Mouse (Mus musculus) neural tube, embryonic 13.5 days (tissue): ENCODE measurements around the gene Spata5. TPM values are rescaled to one million over a fixed set of nuclear protein-coding genes. Genes with fewer than 3 reads are reported as not detected.
"Not testable (repeated sequence)": the region's sequence is repeated elsewhere in the genome, so short reads cannot be mapped to it uniquely, and the experiment has no call there.

Experiments
- ATAC-seq: fragments of 200-750 bp; cut with Nextera tagmentation; 2 replicates; pipeline ENCODE4 v1.8.0; 2017; ENCODE audit warnings: low read depth, mild to moderate bottlenecking, moderate TSS enrichment, moderate library complexity
- H3K27ac ChIP-seq: fragments of 300-500 bp; sonication (generic); replicated peaks from 2 replicates; pipeline ENCODE4 v1.5.1; 2015; ENCODE audit warnings: moderate library complexity, mild to moderate bottlenecking, inconsistent platforms
- H3K27me3 ChIP-seq: fragments of 300-500 bp; sonication (generic); 2 replicates; pipeline ENCODE4 v1.6.1; 2015; ENCODE audit warnings: mild to moderate bottlenecking, inconsistent platforms
- H3K36me3 ChIP-seq: fragments of 300-500 bp; sonication (generic); 2 replicates; pipeline ENCODE4 v1.6.1; 2015; ENCODE audit warnings: mild to moderate bottlenecking, inconsistent platforms
- H3K4me1 ChIP-seq: fragments of 300-500 bp; sonication (generic); replicated peaks from 2 replicates; pipeline ENCODE4 v1.6.1; 2015; ENCODE audit warnings: inconsistent platforms
- H3K4me2 ChIP-seq: fragments of 300-500 bp; sonication (generic); 2 replicates; pipeline ENCODE4 v1.6.1; 2015; ENCODE audit warnings: inconsistent platforms, mild to moderate bottlenecking, moderate library complexity
- H3K4me3 ChIP-seq: fragments of 300-500 bp; sonication (generic); 2 replicates; pipeline ENCODE4 v1.5.1; 2015; ENCODE audit warnings: mild to moderate bottlenecking, inconsistent platforms
- H3K9ac ChIP-seq: fragments of 300-500 bp; sonication (generic); 2 replicates; pipeline ENCODE4 v1.6.1; 2015; ENCODE audit warnings: moderate library complexity, mild to moderate bottlenecking, inconsistent platforms
- H3K9me3 ChIP-seq: fragments of 300-500 bp; sonication (generic); 2 replicates; pipeline ENCODE4 v1.6.1; 2016; ENCODE audit warnings: inconsistent platforms
- WGBS: fragments of 180-500 bp; shearing (Covaris S2); methylation state at CpG from one replicate; pipeline ENCODE4 v1.1.7; 2015; 5-methylcytosine and 5-hydroxymethylcytosine counted together
- polyA plus RNA-seq: library from polyadenylated mRNA; unstranded; fragments of >200 nt; fragmentation: Nextera tagmentation; extraction: Ambion mirVana; gene quantifications from 2 replicates; pipeline ENCODE4 v1.2.1, GENCODE M21; 2015

The Spata5 gene
- polyA plus RNA-seq, 1 experiment from 2014 or later = 32.6 TPM

DNA sequence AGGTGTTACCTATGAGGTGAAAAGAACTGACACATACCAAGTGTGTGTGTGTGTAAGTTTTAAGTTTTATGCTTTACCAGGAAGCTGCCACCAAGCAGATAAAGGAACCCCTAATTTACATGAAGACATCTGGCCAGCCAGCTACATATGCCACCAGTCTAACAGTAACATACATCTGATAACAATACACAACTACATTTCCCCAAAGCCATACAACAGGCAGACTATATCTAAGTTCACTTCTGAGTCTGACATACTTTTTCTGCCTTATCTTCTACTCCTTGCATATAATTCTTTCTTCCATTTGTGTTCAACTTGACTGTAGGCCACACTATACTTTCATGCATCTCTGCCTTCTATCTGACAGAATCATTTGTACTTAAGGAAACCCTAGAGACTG lies 112.4 kb downstream of the Spata5 start:
- H3K4me3 ChIP-seq = no peak overlapping the region

DNA sequence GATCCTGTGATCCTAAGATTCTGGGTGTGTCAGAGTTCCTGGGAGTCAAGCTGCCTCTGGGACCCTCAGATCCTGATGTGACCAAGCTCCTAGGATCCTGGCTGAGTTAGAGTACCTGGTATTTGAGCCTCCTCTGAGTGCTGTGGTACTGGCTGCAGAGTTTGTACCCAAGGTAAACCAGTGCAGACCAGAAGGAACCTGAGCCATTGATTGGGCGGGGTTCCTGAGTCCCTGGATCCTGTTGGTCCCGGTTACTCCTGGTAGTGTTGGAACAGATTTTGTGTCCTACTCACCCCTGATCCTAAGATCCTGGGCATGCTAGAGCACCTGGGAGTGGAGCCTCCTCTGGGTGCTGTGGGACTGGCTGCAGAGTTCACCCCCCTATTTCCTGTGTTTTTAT lies 121.0 kb downstream of the Spata5 start:
- H3K4me3 ChIP-seq, H3K36me3 ChIP-seq, H3K27ac ChIP-seq, H3K4me1 ChIP-seq, H3K27me3 ChIP-seq, H3K4me2 ChIP-seq, H3K9ac ChIP-seq, ATAC-seq: not testable (repeated sequence)
- H3K9me3 ChIP-seq = peaks cover 16% of the 10 kb centered on the region
- WGBS = 98% methylated on average over 2 of the region's 2 CpGs

More for the DNA sequence above, 112.4 kb downstream of the Spata5 start:
- Histone ChIP-seq H3K9ac (no peak overlapping the region), H3K27ac (no peak overlapping the region), H3K36me3 (peaks cover 5% of the 10 kb centered on the region; the same call in 1 of the 2 replicates), H3K4me2 (no peak overlapping the region), H3K27me3 (no peaks in the 10 kb centered on the region), H3K4me1 (no peaks in the 10 kb centered on the region), H3K9me3 (peaks cover 7% of the 10 kb centered on the region; the same call in 1 of the 2 replicates)
- no peak for ATAC-seq

DNA sequence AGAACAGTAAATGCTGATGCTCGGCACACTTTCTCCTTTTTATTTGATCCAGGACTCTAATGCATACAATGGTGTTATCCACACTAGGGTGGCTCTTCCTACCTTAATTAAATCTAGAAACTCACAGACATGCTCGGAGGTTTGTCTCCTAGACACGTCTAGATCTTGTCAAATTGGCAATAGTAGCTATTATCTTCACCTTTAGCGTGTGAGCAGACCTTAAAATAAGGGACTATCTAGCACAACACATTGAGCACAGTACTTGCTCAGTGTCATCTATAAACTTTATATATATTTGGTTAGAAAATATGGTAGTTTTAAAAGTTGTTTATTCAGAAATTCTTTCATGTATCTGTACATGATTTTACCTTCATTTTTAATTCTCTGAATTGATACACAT lies 126.7 kb downstream of the Spata5 start:
- Histone ChIP-seq H3K4me1 (no peaks in the 10 kb centered on the region), H3K36me3 (no peaks in the 10 kb centered on the region), H3K4me2 (no peak overlapping the region), H3K4me3 (no peak overlapping the region), H3K9ac (no peak overlapping the region), H3K9me3 (no peaks in the 10 kb centered on the region), H3K27me3 (no peaks in the 10 kb centered on the region), H3K27ac (no peak overlapping the region)
- 88% methylated on average over 4 of the region's 4 CpGs for WGBS
- no peak for ATAC-seq

DNA sequence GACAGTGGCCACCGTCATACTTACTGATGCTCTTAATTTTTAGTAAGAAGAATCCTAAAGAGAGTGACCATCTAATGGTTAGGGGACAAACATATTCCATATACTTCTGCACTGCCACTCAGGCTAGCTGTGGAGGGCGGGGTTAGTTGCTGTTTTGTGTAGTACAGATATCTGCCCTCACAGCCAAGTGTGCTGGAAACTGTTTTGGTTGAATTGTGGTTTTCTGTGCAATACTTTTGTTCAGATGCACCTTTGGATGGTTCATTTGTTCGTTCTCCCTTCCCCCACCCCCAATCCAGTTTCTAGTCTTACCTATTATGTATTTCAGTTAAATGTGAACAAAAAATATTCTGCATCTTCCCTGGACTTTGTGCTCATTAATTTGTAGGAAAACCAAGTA lies 130.5 kb downstream of the Spata5 start:
- WGBS = 92% methylated on average over 3 of the region's 3 CpGs
- Histone ChIP-seq H3K9me3 (no peaks in the 10 kb centered on the region), H3K27me3 (no peaks in the 10 kb centered on the region), H3K4me3 (no peak overlapping the region), H3K27ac (no peak overlapping the region), H3K9ac (no peak overlapping the region), H3K36me3 (no peaks in the 10 kb centered on the region), H3K4me1 (no peaks in the 10 kb centered on the region), H3K4me2 (no peak overlapping the region)
- no peak for ATAC-seq

DNA sequence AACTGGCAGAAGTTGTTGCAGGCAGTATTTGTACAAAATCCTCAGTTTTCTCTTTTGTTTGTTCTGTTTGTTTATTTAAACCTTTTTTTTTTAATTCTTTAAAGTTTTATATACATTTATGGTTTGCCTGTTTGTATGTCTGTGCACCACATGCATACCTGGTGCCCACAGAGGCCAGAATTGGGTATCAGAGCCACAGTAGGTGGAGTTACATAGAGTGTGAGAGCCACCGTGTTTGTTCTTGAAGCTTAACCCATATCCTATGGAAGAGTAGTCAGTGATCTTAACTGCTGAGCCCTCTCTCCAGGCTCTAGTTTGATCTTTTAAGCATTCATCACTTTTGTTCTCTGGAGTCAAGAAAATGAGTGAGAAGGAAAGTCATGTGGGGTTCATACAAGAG lies 130.9 kb downstream of the Spata5 start:
- no peaks in the 10 kb centered on the region for H3K36me3 ChIP-seq
- no peak overlapping the region for H3K4me2 ChIP-seq
- H3K4me3 ChIP-seq = no peak overlapping the region
- 80% methylated on average over 1 of the region's 1 CpGs for WGBS
- H3K4me1 ChIP-seq = no peaks in the 10 kb centered on the region
- H3K9ac ChIP-seq = no peak overlapping the region
- H3K27ac ChIP-seq = no peak overlapping the region
- no peaks in the 10 kb centered on the region for H3K9me3 ChIP-seq
- H3K27me3 ChIP-seq = no peaks in the 10 kb centered on the region
- ATAC-seq = no peak

DNA sequence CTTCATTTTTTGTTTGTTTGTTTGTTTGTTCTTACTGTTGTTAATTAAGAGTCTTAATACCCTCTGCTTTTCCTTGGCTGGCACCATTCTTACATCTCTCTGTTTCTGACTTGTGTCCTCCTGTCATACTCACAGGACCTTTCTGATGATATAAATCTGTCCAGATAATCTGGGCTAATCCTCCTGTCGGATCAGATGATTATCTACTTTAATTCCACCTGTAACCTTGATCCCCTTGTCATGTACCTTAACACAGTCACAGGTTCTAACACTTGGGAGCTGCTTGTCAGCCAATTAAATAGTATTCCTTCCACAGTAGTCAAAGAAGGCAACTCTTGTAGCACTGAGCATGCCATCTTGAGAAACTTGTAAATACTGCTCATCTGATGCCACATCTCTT lies 131.8 kb downstream of the Spata5 start:
- no peak overlapping the region for H3K4me2 ChIP-seq
- no peak overlapping the region for H3K9ac ChIP-seq
- 92% methylated on average over 1 of the region's 1 CpGs for WGBS
- H3K4me3 ChIP-seq = no peak overlapping the region
- H3K9me3 ChIP-seq = no peaks in the 10 kb centered on the region
- no peaks in the 10 kb centered on the region for H3K36me3 ChIP-seq
- no peaks in the 10 kb centered on the region for H3K27me3 ChIP-seq
- H3K4me1 ChIP-seq = no peaks in the 10 kb centered on the region
- ATAC-seq = no peak
- H3K27ac ChIP-seq = no peak overlapping the region

DNA sequence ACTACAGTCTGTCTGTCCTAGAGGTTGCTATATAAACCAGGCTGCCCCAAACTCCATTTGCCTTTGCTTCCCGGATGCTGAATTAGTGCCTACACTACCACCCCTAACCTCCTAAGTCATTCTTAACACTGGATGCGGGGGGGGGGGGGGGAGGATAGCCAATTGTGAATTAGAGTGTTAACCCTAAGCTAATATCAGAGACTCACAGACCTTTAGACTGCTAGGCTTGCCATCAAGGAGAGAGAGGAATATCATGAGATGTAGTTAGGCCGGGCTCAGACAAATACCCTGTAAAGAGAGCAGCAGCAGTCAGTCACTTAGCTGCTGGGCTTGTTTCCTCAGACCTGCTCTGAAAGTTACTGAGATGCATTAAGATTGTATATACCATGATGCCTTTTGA lies 132.5 kb downstream of the Spata5 start:
- no peak for ATAC-seq
- no peak overlapping the region for H3K4me3 ChIP-seq
- no peak overlapping the region for H3K4me2 ChIP-seq
- H3K4me1 ChIP-seq = no peaks in the 10 kb centered on the region
- no peaks in the 10 kb centered on the region for H3K9me3 ChIP-seq
- H3K9ac ChIP-seq = no peak overlapping the region
- H3K27ac ChIP-seq = no peak overlapping the region
- no peaks in the 10 kb centered on the region for H3K27me3 ChIP-seq
- H3K36me3 ChIP-seq = no peaks in the 10 kb centered on the region
- 77% methylated on average over 3 of the region's 3 CpGs for WGBS

DNA sequence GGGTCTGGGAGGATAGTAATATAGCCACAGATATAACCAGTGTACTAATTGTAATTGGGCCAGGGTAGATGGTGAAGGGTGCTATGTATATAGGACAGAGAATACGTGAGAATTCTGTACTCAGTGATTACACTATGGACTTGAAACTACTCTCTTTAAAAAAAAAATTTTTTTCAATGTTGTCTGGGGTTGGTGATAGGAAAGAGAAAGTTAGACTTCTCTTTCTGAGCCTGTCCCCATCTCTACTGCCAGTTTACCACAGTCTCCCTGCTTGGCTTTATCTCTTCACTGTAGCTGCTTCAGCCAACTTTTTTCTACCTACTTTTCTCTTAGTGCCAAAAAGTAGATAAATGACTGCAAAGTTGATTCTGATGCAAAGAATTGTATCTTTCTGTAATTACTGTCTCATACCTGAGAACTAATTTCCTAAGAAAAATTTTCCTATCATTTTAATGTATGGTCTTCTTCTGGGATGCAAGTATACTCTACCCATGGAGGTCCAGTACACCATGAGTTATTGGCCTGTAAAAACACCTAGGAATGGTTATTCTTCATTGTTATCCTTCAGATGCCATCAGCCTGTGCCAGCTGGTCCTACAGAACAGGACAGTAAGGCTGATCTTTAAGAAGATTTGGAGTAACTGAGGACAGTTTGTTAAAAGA lies 133.8 kb downstream of the Spata5 start:
- no peaks in the 10 kb centered on the region for H3K4me1 ChIP-seq
- H3K36me3 ChIP-seq = no peaks in the 10 kb centered on the region
- H3K9me3 ChIP-seq = no peaks in the 10 kb centered on the region
- no peak overlapping the region for H3K4me3 ChIP-seq
- H3K9ac ChIP-seq = no peak overlapping the region
- no peaks in the 10 kb centered on the region for H3K27me3 ChIP-seq
- no peak for ATAC-seq
- 88% methylated on average over 1 of the region's 1 CpGs for WGBS
- H3K27ac ChIP-seq = no peak overlapping the region
- H3K4me2 ChIP-seq = no peak overlapping the region

DNA sequence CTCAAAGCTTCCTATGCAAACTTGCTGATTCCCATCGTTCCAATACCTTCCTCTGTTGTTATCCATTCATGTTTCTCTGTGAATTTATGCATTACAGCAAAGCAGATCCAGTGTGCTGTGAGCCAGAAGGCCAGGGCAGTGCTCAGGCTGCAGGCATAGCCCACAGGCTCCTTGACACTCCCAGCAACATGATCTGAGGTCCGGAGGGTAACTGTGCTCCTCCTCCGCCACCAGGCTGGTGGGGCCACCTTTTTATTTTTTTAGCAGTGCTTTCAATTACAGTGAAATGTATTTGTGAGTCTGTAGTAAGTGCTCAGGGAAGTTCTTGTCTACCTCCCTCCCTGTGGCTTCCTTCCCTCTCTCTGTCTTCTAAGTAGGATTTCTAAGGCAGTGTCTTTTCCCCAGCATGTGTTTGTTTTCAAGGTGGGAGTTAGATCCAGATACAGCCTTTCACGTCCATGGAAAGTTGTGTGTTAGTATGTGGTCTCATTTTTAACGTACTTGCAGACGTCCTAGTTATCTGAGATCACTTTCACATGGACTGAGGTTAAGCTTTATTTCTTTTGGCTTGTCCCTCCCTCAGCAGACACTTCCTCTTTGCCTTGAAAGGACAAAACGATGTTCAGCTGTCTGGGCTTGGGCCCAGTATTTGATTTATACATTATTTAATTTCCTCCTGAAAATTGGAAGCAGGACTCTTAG lies 136.9 kb downstream of the Spata5 start:
- H3K9ac ChIP-seq = no peak overlapping the region
- no peak for ATAC-seq
- H3K9me3 ChIP-seq = no peaks in the 10 kb centered on the region
- H3K36me3 ChIP-seq = no peaks in the 10 kb centered on the region
- H3K27me3 ChIP-seq = no peaks in the 10 kb centered on the region
- no peak overlapping the region for H3K4me3 ChIP-seq
- no peak overlapping the region for H3K4me2 ChIP-seq
- 71% methylated on average over 7 of the region's 7 CpGs for WGBS
- no peak overlapping the region for H3K27ac ChIP-seq
- H3K4me1 ChIP-seq = no peaks in the 10 kb centered on the region

DNA sequence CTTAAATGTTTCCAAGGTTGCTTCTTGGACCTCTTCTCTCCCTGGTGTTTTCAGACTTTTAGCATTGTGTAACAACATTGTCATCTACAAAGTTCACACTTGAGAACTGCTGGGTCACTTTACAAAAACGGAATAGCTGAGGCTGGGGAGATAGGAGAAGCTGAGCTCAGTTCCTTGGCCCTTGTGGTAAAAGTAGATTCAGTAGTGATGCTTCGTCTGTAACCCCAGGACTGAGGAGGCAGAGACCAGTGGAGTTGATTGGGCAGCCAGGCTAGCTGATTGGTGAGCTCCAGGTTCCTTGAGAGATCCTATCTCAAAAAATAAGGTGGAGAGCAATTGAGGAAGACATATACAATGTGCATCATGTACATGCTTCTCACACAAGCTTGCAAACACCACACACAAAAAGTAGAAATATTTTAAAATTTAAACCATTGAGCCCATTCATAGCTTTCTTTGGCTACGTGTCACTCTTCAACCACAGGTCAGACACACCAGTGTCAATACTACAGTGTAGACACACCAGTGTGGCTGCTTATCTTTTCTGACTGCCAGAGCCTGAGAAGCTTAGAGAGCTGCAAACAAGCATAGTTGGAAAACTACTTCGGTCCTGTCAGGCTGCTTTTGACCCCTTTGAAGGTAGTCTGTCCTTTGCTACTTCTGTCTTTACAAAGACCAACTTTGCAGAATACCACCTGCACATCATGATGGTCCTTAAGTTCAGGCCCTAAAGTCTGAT lies 138.2 kb downstream of the Spata5 start:
- Histone ChIP-seq H3K36me3 (no peaks in the 10 kb centered on the region), H3K4me2 (no peak overlapping the region), H3K27ac (no peak overlapping the region), H3K27me3 (no peaks in the 10 kb centered on the region), H3K4me1 (no peaks in the 10 kb centered on the region), H3K9me3 (no peaks in the 10 kb centered on the region), H3K9ac (no peak overlapping the region), H3K4me3 (no peak overlapping the region)
- ATAC-seq = no peak
- 89% methylated on average over 4 of the region's 4 CpGs for WGBS

DNA sequence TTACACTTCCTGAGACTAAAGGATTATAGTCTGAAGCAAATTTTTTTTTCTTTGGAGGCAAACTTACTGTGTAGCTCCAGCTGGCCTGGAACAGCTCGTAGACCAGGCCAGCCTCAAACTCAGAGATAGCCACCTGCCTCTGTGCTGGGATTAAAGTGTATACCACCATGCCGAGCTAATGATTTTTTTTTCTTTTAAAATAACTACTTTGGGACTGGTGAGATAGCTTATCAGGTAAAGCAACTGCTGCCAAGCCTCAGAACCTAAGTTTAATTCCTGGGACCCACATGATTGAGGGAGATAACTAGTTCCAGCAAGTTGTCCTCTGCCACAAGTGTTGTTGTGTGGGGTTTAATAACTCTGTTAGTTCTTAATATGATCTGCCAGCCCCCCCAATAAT lies 139.6 kb downstream of the Spata5 start:
- Histone ChIP-seq H3K27me3 (no peaks in the 10 kb centered on the region), H3K4me3 (no peak overlapping the region), H3K36me3 (no peaks in the 10 kb centered on the region), H3K9me3 (no peaks in the 10 kb centered on the region), H3K27ac (no peak overlapping the region), H3K4me1 (no peaks in the 10 kb centered on the region), H3K9ac (no peak overlapping the region), H3K4me2 (no peak overlapping the region)
- no peak for ATAC-seq
- WGBS = 84% methylated on average over 2 of the region's 2 CpGs

DNA sequence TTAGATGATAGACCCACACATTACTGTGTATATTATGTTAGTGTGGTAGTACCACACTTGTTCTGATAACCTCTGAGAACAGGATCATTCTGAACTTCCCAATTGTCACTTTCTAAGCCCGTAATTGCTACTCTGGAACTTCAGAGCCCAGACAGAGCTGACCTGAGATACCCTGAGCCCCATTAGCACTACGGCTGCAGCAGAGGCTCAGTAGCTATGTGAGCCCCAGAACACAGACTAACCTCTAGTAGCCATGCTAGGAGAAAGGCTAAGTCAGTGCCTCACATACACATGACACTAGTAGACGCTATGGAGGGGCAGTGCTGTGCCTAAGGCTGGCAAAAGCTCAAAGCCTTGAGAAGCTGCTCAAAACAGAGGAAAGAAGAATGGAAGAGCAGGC lies 141.8 kb downstream of the Spata5 start:
- WGBS = 93% methylated on average over 3 of the region's 3 CpGs
- Histone ChIP-seq H3K9me3 (no peaks in the 10 kb centered on the region), H3K27ac (no peak overlapping the region), H3K36me3 (no peaks in the 10 kb centered on the region), H3K4me3 (no peak overlapping the region), H3K27me3 (no peaks in the 10 kb centered on the region), H3K4me2 (no peak overlapping the region), H3K9ac (no peak overlapping the region), H3K4me1 (no peaks in the 10 kb centered on the region)
- ATAC-seq = no peak
